Mouse (Mus musculus): Measurements from ENCODE around the gene Ptprf. TPM values are rescaled to one million over a fixed set of nuclear protein-coding genes. Genes with fewer than 3 reads are reported as not detected.

The Ptprf gene
- 40.1 and 67.4 TPM in 2 replicates for total RNA-seq (2014; rRNA removed)
- polyA plus RNA-seq (2012; rRNA removed), result 89.8 and 101 TPM in 2 replicates

GRCm38 (mm10) chr4:118291231-118291630 lies at the start of gene Ptprf:
Ptprf (minus strand) TSS chr4:118291405.
- no peak for TF ChIP-seq CTCF (IDR thresholded peaks at IDR 0.05; ENCODE audit: low read depth, low read length)
- no peak for TF ChIP-seq POLR2A (IDR thresholded peaks at IDR 0.05; ENCODE audit: extremely low read depth, insufficient read depth, low read length)
- peak within 1 kb of the TSS; percentile 99 for H3K9ac ChIP-seq (ENCODE audit: low read depth, low read length)
- H3K27ac ChIP-seq (replicated peaks; ENCODE audit: insufficient read depth, low read depth, low read length), result peak within 1 kb of the TSS; percentile 62
- H3K27me3 ChIP-seq (ENCODE audit: control insufficient read depth, insufficient read depth, low read length), result no peaks in the 10 kb centered on the region
- peaks cover 17% of the 10 kb centered on the region for H3K4me1 ChIP-seq (ENCODE audit: control insufficient read depth, insufficient read depth, low read length)
- H3K79me2 ChIP-seq (ENCODE audit: control insufficient read depth, insufficient read depth, low read length), result peaks cover 29% of the 10 kb centered on the region; the same call in 1 of the 2 replicates
- 3% methylated on average over 47 of the region's 50 CpGs for WGBS
- H3K4me3 ChIP-seq (ENCODE audit: insufficient read depth, low read depth, low read length), result peak within 1 kb of the TSS; percentile 58
- peak; percentile 39 for DNase-seq (ENCODE audit: extremely low read depth, low read depth, low spot score)
- no peaks in the 10 kb centered on the region for H3K36me3 ChIP-seq (ENCODE audit: control insufficient read depth, insufficient read depth, low read length)

- Histone ChIP-seq H3K9ac (ENCODE audit: low read depth, low read length) (no peak overlapping the region), H3K36me3 (ENCODE audit: control insufficient read depth, insufficient read depth, low read length) (no peaks in the 10 kb centered on the region), H3K4me1 (ENCODE audit: control insufficient read depth, insufficient read depth, low read length) (no peaks in the 10 kb centered on the region), H3K4me3 (ENCODE audit: insufficient read depth, low read depth, low read length) (no peak overlapping the region), H3K79me2 (ENCODE audit: control insufficient read depth, insufficient read depth, low read length) (no peaks in the 10 kb centered on the region), H3K27ac (replicated peaks; ENCODE audit: insufficient read depth, low read depth, low read length) (no peak overlapping the region), H3K27me3 (ENCODE audit: control insufficient read depth, insufficient read depth, low read length) (no peaks in the 10 kb centered on the region)
- TF ChIP-seq POLR2A (IDR thresholded peaks at IDR 0.05; ENCODE audit: extremely low read depth, insufficient read depth, low read length) (no peak), CTCF (IDR thresholded peaks at IDR 0.05; ENCODE audit: low read depth, low read length) (peak; percentile 63)
- 21% methylated on average over 7 of the region's 7 CpGs for WGBS
- DNase-seq (ENCODE audit: extremely low read depth, low read depth, low spot score), result peak; percentile 44
Measured at GRCm38 (mm10) chr4:118336658-118337057, 45.5 kb upstream of the Ptprf start.

- Histone ChIP-seq H3K36me3 (ENCODE audit: control insufficient read depth, insufficient read depth, low read length) (no peaks in the 10 kb centered on the region), H3K9ac (ENCODE audit: low read depth, low read length) (no peak overlapping the region), H3K79me2 (ENCODE audit: control insufficient read depth, insufficient read depth, low read length) (no peaks in the 10 kb centered on the region), H3K4me1 (ENCODE audit: control insufficient read depth, insufficient read depth, low read length) (no peaks in the 10 kb centered on the region), H3K27ac (replicated peaks; ENCODE audit: insufficient read depth, low read depth, low read length) (no peak overlapping the region), H3K4me3 (ENCODE audit: insufficient read depth, low read depth, low read length) (no peak overlapping the region), H3K27me3 (ENCODE audit: control insufficient read depth, insufficient read depth, low read length) (no peaks in the 10 kb centered on the region)
- no peak for DNase-seq (ENCODE audit: extremely low read depth, low read depth, low spot score)
- 88% methylated on average over 4 of the region's 4 CpGs for WGBS
- TF ChIP-seq POLR2A (IDR thresholded peaks at IDR 0.05; ENCODE audit: extremely low read depth, insufficient read depth, low read length), result no peak
- TF ChIP-seq CTCF (IDR thresholded peaks at IDR 0.05; ENCODE audit: low read depth, low read length), result no peak
Measured at GRCm38 (mm10) chr4:118335991-118336390, 44.8 kb upstream of the Ptprf start.

GRCm38 (mm10) chr4:118331777-118332176 lies 40.6 kb upstream of the Ptprf start:
- 47% methylated on average over 4 of the region's 4 CpGs for WGBS
- Histone ChIP-seq H3K4me3 (ENCODE audit: insufficient read depth, low read depth, low read length) (no peak overlapping the region), H3K36me3 (ENCODE audit: control insufficient read depth, insufficient read depth, low read length) (no peaks in the 10 kb centered on the region), H3K27ac (replicated peaks; ENCODE audit: insufficient read depth, low read depth, low read length) (no peak overlapping the region), H3K4me1 (ENCODE audit: control insufficient read depth, insufficient read depth, low read length) (no peaks in the 10 kb centered on the region), H3K9ac (ENCODE audit: low read depth, low read length) (no peak overlapping the region), H3K27me3 (ENCODE audit: control insufficient read depth, insufficient read depth, low read length) (no peaks in the 10 kb centered on the region), H3K79me2 (ENCODE audit: control insufficient read depth, insufficient read depth, low read length) (no peaks in the 10 kb centered on the region)
- TF ChIP-seq CTCF (IDR thresholded peaks at IDR 0.05; ENCODE audit: low read depth, low read length), result no peak
- no peak for TF ChIP-seq POLR2A (IDR thresholded peaks at IDR 0.05; ENCODE audit: extremely low read depth, insufficient read depth, low read length)
- DNase-seq (ENCODE audit: extremely low read depth, low read depth, low spot score), result peak; percentile 14

DNA sequence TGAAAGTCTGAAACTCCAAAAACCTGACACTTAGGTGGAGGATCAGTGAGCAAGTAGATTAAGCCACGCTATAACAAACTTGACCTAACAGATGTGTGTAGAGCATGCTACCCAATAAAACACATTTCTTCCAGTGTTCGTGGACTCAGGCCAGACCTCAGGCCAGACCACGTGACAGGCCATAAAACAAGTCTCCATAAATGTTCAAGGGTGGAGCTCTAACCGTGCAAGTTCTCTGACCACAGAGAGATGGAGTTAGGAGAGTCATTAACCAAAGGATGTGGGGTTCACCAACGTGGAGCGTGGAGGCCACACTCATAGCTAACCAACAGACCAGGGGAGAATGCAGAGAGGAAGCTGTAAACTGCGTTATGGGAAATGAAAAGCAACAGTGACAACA lies 35.3 kb upstream of the Ptprf start:
- H3K4me3 ChIP-seq (ENCODE audit: insufficient read depth, low read depth, low read length), result no peak overlapping the region
- WGBS, result 76% methylated on average over 7 of the region's 7 CpGs
- no peak for TF ChIP-seq CTCF (IDR thresholded peaks at IDR 0.05; ENCODE audit: low read depth, low read length)
- no peak overlapping the region for H3K27ac ChIP-seq (replicated peaks; ENCODE audit: insufficient read depth, low read depth, low read length)
- H3K4me1 ChIP-seq (ENCODE audit: control insufficient read depth, insufficient read depth, low read length), result no peaks in the 10 kb centered on the region
- no peaks in the 10 kb centered on the region for H3K36me3 ChIP-seq (ENCODE audit: control insufficient read depth, insufficient read depth, low read length)
- DNase-seq (ENCODE audit: extremely low read depth, low read depth, low spot score), result no peak
- H3K27me3 ChIP-seq (ENCODE audit: control insufficient read depth, insufficient read depth, low read length), result no peaks in the 10 kb centered on the region
- H3K79me2 ChIP-seq (ENCODE audit: control insufficient read depth, insufficient read depth, low read length), result no peaks in the 10 kb centered on the region
- no peak overlapping the region for H3K9ac ChIP-seq (ENCODE audit: low read depth, low read length)

GRCm38 (mm10) chr4:118320636-118321035 lies 29.4 kb upstream of the Ptprf start:
- H3K36me3 ChIP-seq (ENCODE audit: control insufficient read depth, insufficient read depth, low read length), result no peaks in the 10 kb centered on the region
- no peak for TF ChIP-seq CTCF (IDR thresholded peaks at IDR 0.05; ENCODE audit: low read depth, low read length)
- TF ChIP-seq POLR2A (IDR thresholded peaks at IDR 0.05; ENCODE audit: extremely low read depth, insufficient read depth, low read length), result no peak
- no peaks in the 10 kb centered on the region for H3K4me1 ChIP-seq (ENCODE audit: control insufficient read depth, insufficient read depth, low read length)
- no peak overlapping the region for H3K9ac ChIP-seq (ENCODE audit: low read depth, low read length)
- no peak overlapping the region for H3K27ac ChIP-seq (replicated peaks; ENCODE audit: insufficient read depth, low read depth, low read length)
- DNase-seq (ENCODE audit: extremely low read depth, low read depth, low spot score), result peak; percentile 9
- no peaks in the 10 kb centered on the region for H3K27me3 ChIP-seq (ENCODE audit: control insufficient read depth, insufficient read depth, low read length)
- no peak overlapping the region for H3K4me3 ChIP-seq (ENCODE audit: insufficient read depth, low read depth, low read length)
- H3K79me2 ChIP-seq (ENCODE audit: control insufficient read depth, insufficient read depth, low read length), result no peaks in the 10 kb centered on the region
- 93% methylated on average over 2 of the region's 2 CpGs for WGBS
